Mouse (Mus musculus): ENCODE data around the gene Retreg1.

Retreg1 gene

DNA sequence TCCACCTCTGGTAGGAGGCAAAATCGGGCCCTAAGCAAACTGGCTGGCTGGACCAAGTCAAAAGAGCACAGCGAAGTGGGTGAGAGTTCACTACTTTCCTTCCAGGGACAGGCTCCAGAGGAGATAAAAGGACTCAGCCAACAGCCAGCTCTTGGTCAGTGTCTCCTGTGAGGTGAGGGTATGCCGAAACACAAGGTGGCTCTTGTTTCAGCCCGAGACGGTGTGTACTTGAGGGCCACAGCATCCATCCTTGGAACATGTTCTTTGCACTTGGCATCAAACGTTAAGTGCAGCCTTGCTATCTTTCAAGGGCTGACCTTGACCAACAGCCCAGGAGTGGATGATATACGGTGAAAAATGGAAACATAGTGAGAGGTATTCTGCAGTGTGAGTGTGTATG lies 75.7 kb downstream of the Retreg1 start:
- peak; percentile 36 to 56 for DNase-seq (ENCODE audit: low spot score in 2 of 2)

DNA sequence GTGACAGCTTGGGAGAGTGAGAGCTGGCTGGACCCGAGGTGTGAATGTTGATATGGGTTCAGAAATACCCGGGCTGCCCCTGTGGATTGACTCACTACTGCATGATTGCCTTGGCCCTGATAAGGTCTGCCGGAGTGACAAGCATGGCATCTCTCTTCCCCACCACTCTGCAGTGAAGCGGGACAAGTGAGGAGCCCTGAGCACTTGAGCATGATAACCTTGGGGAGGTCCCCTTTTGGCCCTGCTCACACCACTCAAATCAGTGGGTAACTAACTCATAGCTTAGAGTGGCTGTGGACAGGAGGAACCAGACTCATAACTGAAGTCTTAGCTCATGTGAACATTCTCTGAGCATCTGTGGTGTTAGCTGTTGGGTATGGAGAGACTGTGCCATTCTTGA lies 77.0 kb downstream of the Retreg1 start:
- DNase-seq (ENCODE audit: low spot score in 2 of 2), result peak; percentile 71 to 75

DNA sequence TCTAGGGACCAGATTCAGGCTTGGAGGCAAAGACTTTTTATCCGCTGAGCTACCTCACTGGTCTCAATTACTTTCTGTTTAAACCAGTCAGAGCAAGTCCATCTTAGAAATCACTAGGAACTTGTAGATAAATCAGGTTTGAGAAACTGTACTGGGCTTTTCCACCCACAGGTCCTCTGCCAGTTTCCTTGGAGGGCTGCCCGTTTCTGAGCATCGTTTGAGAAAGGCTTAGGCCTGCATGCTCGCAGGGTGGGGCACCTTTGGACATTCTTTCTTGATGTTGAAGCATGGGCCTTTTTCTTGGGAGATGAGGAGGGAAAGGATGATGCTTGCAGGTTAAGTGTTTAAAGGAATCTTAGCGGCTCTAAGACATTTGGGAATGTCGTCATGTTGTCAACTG lies 77.9 kb downstream of the Retreg1 start:
- DNase-seq (ENCODE audit: low spot score in 2 of 2), result no peak

DNA sequence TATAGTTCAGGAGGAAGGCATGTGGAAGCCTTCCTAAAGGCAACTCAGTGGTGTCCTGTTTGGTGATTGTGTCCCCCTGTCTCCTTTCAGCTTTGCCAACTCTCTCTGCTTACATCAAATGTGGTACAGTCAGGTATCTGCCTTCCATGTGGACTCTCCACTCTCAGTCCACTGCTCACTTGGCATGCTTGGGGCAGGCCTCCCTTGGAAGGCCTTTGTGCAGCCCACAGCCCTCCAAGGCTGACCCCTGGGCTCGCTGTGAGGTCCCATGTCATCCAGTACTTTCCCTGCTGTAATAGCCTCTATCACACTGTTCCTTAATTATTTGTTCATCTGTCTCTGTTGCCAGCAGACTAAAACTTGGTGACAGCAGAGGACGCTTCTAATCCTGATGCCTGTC lies 79.0 kb downstream of the Retreg1 start:
- no peak for DNase-seq (ENCODE audit: low spot score in 2 of 2)

DNA sequence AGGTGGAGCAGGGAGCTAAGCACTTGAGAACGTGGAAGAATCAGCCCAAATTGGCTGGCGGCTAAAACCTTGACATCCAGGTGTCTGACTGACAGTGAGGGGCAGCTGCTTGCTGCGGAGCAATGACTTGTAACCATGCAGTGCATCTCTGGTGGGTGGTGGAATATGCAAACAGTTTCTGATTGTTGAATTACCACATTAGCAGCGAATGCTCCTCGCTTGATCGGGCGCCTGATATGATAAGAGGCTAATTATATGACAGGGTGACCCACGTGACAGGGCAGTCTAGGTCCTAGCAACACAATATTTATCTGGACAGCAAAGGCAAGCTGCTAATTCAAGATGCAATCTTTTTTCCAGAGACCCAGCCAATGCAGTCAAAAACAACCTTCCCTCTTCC lies 80.9 kb downstream of the Retreg1 start:
- DNase-seq (ENCODE audit: low spot score in 2 of 2), result peak in 1 of 2 experiments; percentile 28

DNA sequence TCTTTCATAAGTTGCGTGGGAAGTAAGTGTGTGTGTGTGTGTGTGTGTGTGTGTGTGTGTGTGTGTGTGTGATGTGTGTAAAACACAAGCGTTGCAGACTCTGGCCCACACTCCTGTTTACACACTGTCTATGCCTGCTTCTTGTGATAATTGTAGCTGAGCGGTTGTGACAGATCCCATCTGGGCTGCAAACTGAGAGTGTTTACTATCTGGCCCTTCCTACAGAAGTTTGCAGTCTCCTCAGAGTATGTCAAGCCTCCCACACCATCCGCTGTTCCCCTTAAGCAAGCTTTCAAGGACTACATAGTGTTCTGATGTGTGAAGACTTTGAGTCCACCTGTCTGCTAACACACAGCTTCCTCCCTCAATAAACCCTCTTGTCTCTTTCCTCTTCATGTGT lies 83.2 kb downstream of the Retreg1 start:
- DNase-seq (ENCODE audit: low spot score in 2 of 2), result no peak

DNA sequence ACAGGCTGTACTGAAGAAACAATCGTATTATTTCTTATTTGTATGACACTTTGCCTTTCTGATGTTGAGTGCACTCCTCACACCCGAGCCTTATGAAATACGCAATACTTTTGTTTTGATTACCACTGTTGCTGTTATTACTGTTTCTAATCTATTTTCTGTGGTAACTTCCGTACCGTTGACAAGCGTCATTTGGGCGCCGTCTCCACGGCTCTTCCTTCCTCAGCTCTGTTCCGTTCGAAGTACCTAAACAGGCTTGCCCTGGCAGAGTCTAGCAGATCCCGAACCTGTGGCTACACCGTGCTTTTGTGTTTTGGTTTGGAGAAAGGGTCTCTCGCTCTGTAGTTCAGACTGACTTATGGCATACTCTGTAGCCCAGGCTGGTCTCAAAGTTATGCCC lies 84.1 kb downstream of the Retreg1 start:
- no peak for DNase-seq (ENCODE audit: low spot score in 2 of 2)

DNA sequence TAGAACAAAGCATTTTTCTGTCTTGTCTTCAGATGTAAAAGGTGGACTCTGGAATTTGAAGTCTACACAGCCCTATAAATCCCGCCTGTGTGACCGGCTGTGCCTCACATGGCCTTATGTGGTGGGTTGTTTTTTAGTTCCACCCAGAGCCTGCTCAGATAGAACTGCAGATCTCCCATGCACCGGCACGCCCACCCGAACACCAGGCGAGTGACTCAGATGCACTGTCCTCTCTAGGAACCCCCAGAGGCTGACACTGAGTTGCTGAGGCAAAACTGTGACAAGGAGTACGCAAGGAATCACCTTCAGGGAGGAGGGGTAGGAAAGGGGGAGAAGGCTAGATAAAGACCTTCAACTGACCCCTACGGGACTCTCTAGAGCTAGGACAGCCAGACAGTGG lies 85.0 kb downstream of the Retreg1 start:
- DNase-seq (ENCODE audit: low spot score in 2 of 2), result no peak

DNA sequence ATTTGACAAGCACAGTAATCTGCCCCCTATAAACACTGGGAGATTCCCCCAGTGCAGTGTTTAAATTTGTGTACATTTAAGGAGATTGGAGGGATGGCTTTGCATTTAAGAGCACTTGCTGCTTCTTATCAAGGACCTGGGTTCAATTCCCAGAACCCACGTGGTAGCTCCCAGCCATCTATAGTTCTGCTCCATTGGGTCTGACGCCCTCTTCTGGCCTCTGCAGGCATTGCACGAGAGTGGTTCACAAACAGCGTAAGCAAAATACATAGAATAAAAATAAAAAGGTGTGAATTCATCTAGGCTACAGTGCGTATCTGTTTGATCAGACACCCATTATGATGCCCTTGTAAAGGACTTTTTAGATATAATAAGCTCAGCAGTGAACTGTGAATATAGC lies 85.9 kb downstream of the Retreg1 start:
- no peak for DNase-seq (ENCODE audit: low spot score in 2 of 2)

DNA sequence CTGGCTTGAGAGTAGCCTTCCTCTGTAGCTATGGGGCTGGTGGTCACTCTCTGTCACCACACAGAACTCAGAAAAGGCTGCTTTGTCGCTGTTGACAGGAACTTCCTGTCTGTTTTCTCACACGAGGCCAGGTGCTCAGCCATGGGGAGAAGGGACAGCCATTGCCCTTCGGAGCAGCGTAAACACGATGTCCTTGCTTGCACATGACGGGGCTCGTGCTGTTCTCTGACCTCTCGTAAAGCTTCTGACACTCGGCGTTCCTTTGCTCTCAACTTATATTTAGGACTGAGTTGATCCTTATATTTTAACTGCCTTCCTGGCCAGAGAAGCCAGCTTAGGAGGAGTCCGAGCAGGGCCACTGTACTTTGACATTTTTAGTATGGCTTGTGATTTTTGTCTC lies 86.5 kb downstream of the Retreg1 start:
- DNase-seq (ENCODE audit: low spot score in 2 of 2), result peak; percentile 52 to 55

DNA sequence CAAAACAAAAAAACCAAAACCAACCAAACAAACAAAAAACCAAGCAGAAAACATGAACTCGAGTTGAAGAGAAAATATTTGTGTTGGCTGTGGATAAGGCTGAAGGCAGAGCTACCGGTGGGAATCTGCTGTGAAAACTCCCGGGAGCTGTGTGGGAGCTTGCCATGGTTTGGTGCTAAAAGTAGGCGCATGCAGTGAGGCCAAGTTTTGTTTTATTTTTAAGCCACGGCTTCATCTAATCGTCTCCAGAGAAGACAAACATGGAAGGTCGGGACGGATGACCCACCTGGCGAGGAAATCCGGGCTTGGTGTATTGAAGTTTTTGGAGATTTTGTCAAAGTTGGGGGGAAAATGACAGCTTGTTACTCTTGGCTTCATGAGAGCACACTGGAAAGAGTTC lies 87.0 kb downstream of the Retreg1 start:
- DNase-seq (ENCODE audit: low spot score in 2 of 2), result peak; percentile 65 to 75

DNA sequence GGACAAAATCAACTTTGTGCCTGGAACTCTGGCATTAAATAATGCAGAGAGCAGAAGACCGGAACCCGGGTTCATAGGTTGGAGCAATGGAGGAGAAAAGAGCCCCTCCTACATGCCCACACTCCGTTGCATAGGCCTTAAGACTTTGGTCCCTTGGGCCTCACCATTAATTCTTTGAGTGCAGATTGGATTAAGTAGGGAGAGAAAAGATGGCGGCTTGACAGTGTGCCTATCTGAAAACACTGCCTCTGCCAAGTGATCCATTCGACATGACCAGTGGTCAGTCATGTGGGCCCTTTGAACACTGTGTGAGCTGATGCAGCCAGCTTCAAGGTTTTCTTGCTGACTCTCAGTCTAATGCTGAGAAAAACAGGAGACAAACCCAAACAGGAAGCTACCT lies 87.7 kb downstream of the Retreg1 start:
- DNase-seq (ENCODE audit: low spot score in 2 of 2), result no peak

DNA sequence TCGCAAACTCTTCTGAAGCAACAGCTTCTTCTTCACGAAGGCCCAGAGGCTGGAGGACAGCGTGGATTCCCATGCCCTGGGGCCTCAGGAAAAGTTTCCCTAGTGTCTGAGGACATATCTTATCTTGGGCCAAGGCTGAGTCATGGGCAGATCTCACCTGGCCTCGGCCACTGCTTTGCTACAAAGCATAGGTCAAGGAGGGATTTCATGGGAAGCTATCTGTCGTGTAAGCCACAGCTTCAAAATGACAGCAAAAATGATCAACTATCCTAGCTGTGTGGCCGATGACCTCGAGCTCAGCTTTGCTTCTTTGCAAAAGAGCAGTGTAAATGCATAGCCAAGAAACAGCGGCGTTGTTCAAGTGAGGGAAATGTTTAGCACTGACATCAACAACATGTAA lies 89.5 kb downstream of the Retreg1 start:
- DNase-seq (ENCODE audit: low spot score in 2 of 2), result no peak

DNA sequence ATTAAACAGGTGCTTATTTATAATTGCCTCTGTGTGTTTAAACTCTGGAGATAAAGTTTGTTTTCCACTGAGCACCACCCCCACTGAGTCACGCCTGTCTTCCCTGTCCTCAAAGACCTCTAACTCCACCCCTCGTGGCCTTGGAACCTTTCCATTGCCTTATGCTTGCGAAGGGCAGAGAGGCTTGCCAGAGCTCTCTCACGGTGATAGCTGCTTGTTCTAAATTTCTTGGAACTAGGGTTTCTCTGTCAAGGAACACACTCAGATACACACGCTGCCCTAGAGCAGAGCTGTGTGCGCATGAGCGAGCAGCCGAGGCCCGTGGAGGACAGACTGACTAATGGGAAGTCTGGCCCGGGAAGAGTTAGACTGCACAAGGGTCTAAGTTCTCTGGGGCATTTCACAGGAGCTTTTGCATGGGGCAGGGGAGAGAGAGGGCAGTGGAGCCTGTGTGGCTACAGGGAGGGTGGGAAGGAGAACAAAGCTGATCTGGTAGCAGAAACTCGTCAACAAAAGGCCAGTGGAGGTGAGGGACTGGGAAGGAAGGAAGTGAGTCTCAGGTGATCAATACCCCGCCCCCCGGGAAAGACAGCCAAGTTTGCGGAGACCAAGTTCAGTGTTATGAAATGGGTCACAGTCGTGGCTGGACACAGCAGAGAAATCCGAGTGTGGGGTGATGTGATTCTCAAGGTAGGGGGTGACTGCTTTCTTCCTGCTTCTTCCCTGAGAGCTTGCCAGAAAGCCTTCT lies 90.1 kb downstream of the Retreg1 start:
- DNase-seq (ENCODE audit: low spot score in 2 of 2), result peak; percentile 82 to 90

DNA sequence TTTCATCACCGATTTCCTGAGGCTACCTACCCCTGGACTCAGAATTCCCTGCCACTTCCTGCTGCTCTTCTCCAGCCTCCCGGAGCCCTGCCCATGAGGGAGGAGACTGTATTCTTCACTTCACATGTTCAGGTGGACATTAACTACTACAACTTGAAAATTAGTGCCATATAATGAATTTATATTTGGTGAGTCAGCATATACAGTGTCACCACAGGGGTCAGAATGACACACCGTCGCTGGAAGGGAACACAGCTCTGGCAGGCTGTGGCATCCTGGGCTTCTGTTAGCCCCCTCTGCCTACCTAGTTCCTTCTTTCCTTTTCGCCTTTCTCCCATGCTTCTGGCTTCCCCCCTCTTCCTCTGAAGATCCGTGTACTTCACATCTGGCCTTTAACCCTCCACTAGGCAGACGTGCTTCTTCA lies 90.7 kb downstream of the Retreg1 start:
- DNase-seq (ENCODE audit: low spot score in 2 of 2), result no peak

DNA sequence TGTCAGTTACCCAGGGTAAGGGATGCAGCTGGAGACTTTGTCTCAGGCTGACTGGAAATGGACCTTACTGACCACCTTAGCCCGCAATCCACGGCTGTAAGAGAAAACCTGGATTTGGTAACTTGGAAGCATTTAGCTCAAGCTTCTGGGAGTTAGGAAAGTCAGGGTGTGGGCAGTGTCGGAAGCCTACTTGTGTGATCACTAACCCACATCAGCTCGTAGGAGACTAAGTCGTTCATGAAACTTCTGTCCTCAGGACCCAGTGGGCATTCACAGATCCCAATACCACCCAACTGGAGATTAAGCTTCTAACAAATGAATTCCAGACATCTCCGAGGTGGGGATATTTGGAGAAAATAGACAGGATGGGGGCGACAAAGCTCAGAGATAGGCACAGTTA lies 91.4 kb downstream of the Retreg1 start:
- no peak for DNase-seq (ENCODE audit: low spot score in 2 of 2)

DNA sequence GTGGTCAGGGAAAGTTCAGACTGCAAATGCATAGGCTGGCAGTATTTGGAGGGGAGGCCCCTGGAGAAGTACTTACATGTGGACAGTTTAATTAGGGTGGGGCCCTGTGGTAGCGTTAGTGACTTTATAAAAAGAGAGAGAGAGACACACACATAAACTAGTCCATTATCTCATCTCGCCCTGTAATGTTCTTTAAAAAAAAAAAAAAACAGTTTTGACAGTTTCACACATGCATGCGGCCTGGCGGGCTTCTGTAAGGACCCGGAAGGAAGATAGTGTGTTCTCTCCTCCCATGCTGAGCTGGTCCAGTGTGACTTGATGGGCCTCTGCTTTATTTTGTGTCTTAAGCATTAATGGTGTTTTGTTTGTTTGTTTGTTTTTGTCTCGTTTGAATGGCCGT lies 95.5 kb downstream of the Retreg1 start:
- no peak for DNase-seq (ENCODE audit: low spot score in 2 of 2)

DNA sequence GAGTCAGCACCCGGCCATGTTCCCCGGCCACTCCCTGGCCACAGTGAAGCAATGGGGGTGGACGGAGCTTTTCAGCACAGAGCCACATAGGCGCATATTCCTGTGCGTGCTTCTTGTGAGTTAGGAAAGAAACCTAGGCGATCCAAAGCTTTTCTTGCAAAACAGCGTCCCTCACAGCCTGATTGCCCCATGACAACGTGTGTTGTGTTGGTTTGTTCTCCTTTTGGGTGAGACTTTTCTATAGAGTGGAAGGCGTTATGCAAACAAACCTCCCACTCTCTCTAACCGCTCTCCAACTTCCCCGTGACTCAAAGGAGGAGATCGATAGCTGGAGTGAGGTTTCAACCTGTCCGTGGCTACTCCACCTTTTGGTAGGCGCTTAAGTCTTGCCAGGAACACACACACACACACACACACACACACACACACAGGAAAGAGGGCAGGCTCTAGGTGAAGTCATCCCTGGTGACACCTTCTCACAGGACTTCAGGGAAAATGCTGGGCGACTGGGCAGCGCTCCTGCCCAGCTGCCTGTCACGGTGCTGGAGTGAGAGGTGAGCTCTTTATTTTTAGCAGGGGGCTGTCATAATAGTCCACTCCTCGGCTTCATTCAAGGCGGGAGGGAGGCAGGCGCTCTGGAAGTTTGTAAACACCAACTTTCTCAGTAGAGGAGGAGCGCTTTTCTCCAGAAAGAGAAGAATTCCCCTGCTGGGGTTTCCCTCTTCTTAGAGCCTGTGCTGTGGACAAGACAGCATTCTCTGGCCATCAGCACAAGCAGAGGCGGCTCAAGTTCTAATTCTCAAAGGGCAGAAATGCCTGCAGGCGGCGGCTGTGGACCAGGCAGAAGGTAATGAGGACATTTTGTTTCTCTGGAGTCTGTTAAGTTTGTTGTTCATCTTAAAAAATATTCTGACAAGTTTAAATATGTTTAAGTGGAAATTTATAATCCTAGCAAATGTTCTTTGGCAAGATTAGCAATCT lies 97.7 kb downstream of the Retreg1 start:
- DNase-seq (ENCODE audit: low spot score in 2 of 2), result peak; percentile 65 to 68

DNA sequence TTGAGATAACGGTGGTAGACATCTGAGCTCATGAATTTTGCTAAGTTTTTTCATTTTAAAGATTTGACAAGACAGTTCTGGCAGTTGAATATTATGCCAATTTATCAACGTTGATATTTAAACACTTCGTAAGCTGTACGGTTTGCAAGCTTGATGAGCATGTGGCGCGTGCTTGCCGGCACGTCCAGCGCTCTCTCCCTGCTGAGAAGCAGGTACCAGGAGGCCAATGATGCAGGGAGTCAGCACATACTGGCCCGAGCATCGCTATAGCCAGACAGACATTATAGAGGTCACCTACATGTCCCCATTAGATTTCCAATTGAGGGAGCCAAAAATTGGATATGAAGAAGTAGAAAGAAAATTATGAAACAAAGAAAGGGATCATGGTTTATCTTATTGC lies 98.5 kb downstream of the Retreg1 start:
- no peak for DNase-seq (ENCODE audit: low spot score in 2 of 2)

DNA sequence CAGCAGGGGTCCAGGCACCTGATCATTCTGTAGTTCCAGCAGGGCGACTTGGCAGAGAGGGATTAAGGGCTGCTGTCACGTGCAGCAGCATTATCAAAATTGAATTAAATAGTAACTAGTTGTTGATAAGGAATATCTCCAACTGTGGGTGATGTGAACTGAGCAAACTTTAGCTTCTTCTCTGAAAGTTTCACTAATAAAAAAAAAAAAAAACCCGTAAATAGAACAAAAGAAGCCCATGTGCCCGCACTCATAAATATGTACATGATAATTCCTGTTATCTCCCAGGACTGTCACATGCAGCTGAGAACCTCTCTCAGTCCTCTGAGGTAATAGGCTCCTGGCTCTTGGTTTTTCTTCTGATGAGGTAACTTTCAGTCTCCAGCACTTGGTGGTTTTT lies 99.4 kb downstream of the Retreg1 start:
- DNase-seq (ENCODE audit: low spot score in 2 of 2), result no peak

DNA sequence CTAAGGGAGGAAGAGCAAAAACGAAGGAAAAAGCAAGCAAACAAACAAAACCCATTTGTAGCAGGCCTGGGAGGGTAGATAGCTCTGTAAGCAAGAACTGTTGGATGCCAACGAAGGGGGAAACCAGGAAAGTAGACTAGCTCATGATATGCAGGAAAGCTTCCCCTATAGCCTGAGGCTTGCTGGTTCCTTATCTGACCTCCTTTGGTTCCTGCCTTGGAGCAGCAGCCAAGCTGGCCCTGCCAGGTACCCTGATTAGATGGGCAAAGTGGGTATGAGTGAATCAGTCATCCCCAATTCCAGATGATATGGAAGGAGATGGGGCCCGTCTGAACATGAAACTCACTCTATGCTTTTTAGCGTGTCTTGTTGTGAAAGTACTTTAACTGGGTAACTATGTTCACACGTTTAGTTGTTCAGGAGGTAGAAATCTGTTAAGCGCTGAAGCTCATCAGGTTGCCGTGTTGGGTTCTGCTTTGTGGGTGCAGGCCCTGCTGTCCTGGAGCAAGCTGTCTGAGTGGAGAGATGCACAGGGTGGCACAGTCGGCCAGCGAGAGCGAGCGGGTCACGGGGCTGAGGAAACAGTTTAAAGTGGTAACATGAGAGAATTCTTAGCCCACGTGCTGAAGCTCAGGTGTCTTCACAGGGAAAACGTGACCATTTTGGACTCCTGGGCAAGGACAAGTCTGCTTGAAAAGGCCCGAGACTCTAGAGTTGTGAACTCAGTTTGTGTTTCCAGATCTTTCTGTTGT lies 100.6 kb downstream of the Retreg1 start:
- no peak for DNase-seq (ENCODE audit: low spot score in 2 of 2)

DNA sequence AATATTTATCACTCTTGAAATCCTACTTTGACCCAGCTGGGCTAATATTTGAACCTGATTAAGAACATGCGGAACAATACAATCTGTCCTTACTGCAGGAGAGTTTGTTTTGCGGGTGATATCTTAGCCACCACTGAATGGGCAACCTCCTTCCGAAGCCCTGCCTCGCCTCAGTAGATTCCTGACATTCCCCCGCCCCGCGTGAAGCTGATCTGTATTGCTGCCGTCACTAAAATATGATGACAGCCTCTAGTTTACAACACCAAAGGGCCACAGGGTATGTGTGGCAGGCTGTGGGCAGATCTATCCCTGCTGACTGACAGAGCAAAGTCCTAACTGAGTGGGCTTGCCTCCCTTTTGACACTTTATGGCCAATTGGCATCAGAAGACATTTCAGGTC lies 102.2 kb downstream of the Retreg1 start:
- no peak for DNase-seq (ENCODE audit: low spot score in 2 of 2)
